Mouse (Mus musculus) bone marrow macrophage, adult 2 months (primary cell): ENCODE results near the gene Arrb1.

Experiments
- CTCF ChIP-seq: IDR thresholded peaks from 2 replicates; pipeline ENCODE4 v1.5.1; 2012; ENCODE audit warnings: low read depth, mild to moderate bottlenecking, low read length, moderate library complexity
- POLR2A ChIP-seq: IDR thresholded peaks from 2 replicates; pipeline ENCODE4 v1.6.1; 2012; ENCODE audit warnings: mild to moderate bottlenecking, low read depth, low read length, borderline replicate concordance

- TF ChIP-seq CTCF (no peak), POLR2A (no peak)
Measured at GRCm38 (mm10) chr7:99551623-99552022, 16.4 kb downstream of the Arrb1 start.
